Mouse (Mus musculus): ENCODE data around the gene She.
"Not testable (repeated sequence)": the region's sequence is repeated elsewhere in the genome, so short reads cannot be mapped to it uniquely, and the experiment has no call there.

The She gene

DNA sequence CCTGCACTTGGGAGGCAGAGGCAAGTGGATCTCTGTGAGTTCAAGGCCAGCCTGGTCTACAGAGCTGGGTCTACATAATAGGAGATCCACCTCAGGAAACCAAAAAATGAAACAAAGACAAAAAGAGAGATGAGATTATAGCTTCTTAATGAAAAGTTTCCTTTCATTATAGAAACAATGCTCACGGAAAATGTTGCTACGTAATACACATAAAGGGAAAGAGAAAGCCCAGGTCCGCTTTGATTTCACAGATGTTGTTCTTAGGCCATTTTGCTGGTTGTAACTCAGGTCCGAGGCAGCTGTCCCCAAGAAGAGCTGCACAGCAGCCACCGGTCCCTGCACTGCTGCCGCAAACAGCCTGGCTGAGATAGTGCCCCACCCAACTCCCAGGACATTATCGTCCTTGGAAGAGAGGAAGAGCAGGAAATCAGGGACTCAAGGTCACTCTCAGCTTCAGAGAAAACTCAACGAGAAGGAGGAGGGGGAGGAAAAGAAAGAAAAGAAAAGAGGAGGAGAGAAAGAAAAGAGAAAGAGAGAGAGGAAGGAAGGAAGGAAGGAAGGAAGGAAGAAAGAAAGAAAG lies 31.1 kb downstream of the She start:
- no peak for DNase-seq (ENCODE audit: low read depth)

- not testable (repeated sequence) for DNase-seq (ENCODE audit: low read depth)
These were observed 32.1 kb downstream of the She start for GRCm38 (mm10) chr3:89863276-89863675.

- DNase-seq (ENCODE audit: low read depth): peak; percentile 87
These were observed 32.7 kb downstream of the She start for GRCm38 (mm10) chr3:89863716-89864509.

- DNase-seq (ENCODE audit: low read depth): no peak
These were observed 33.9 kb downstream of the She start for GRCm38 (mm10) chr3:89865020-89865419.

- DNase-seq (ENCODE audit: low read depth): no peak
These were observed 34.6 kb downstream of the She start for GRCm38 (mm10) chr3:89865764-89866163.

- no peak for DNase-seq (ENCODE audit: low read depth)
These were observed 36.5 kb downstream of the She start for GRCm38 (mm10) chr3:89867651-89868050.

- no peak for DNase-seq (ENCODE audit: low read depth)
These were observed 37.2 kb downstream of the She start for GRCm38 (mm10) chr3:89868357-89868756.

DNA sequence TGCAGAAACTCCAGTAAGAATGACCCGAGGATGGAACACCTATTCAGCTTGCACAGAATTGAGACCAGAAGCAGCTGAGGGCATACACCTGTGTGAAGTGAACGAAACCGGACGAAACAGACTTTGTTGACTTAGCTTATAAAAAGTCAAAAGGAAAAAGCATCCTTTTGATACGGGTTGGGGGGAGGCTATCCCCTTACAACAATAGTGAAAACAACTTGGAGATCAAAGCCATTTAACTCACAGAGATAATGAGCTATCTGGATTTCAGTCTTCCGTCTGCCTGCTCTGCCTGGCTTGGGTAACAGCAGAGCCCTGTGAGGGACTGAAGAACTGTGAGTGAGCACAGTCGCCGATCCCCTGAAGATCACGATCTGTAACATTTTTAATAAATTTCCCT lies 37.8 kb downstream of the She start:
- no peak for DNase-seq (ENCODE audit: low read depth)

- DNase-seq (ENCODE audit: low read depth): peak; percentile 96
These were observed 38.4 kb downstream of the She start for GRCm38 (mm10) chr3:89869556-89869955.

GRCm38 (mm10) chr3:89870472-89871271 lies 39.5 kb downstream of the She start:
- DNase-seq (ENCODE audit: low read depth): no peak

GRCm38 (mm10) chr3:89871339-89871914 lies 40.3 kb downstream of the She start:
- DNase-seq (ENCODE audit: low read depth): no peak

DNA sequence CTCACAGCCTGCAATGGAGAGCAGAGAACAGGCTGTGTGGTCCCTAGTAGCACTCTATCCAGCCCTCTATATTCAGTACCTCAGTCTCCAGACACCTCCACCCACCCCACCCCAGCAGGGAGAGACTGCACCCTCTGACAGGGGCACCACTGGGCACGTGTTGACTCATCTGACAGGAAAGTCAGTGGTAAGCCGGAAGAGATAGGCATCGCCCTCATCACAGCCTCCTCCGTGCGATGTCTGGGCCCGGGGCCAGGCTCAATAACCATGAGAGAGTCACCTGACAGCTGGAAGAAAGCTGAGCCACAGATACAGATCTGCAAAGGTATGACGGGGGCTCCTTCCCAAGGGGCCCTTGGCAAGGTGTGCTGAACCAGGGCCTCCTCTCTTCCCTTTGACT lies 41.0 kb downstream of the She start:
- DNase-seq (ENCODE audit: low read depth): peak; percentile 94

GRCm38 (mm10) chr3:89872684-89873083 lies 41.5 kb downstream of the She start:
- DNase-seq (ENCODE audit: low read depth): no peak

DNA sequence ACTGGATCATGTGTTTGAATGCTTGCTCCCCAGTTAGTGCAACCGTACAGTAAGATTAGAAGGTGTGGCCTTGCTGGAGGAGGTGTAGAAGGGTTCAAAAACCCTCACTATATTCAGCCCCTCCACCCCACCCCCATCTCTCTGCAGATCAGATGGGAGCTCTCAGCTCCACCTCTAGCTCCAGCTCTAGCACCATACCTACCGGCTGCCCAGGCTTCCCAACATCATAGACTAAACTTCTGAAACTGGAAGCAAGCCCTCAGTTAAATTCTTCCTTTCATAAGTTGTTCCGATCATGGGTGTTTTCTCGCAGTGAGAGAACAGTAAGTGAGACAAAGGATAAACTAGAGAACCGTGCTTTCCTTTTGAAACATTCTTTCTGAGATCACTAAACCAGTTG lies 42.9 kb downstream of the She start:
- DNase-seq (ENCODE audit: low read depth): no peak

GRCm38 (mm10) chr3:89875021-89875420 lies 43.9 kb downstream of the She start:
- no peak for DNase-seq (ENCODE audit: low read depth)

- no peak for DNase-seq (ENCODE audit: low read depth)
These were observed 44.6 kb downstream of the She start for GRCm38 (mm10) chr3:89875781-89876180.

- DNase-seq (ENCODE audit: low read depth): no peak
These were observed 45.3 kb downstream of the She start for GRCm38 (mm10) chr3:89876469-89876868.

DNA sequence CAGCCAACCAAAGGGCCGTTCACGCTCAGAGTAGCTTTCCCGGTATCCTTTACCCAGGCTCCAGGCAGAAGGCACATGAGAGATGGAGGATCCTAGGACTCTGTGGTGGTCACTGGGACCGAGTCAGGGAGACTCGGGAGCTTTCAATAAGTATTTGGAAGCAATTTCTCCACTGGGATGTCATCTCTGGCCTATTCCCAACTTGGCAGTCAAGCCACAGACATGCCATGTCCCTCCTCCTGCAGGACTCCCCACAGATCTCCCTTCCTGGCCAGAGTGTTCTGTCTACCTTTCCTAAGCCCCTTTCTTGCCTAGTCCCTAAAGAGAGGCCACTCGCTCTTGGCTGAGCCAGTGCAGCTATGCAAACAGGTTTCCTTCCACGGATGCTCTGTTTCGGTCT lies 46.0 kb downstream of the She start:
- DNase-seq (ENCODE audit: low read depth): no peak

- no peak for DNase-seq (ENCODE audit: low read depth)
These were observed 47.3 kb downstream of the She start for GRCm38 (mm10) chr3:89878456-89878855.

- no peak for DNase-seq (ENCODE audit: low read depth)
These were observed 48.2 kb downstream of the She start for GRCm38 (mm10) chr3:89879326-89879725.

GRCm38 (mm10) chr3:89880036-89880851 lies 49.1 kb downstream of the She start:
- no peak for DNase-seq (ENCODE audit: low read depth)
